Mouse (Mus musculus): Measurements from ENCODE around the gene Gm14137.

- TF ChIP-seq CTCF (IDR thresholded peaks at IDR 0.05; ENCODE audit: control insufficient read depth, insufficient read depth, insufficient replicate concordance, low read depth, low read length) (no peak), POLR2A (IDR thresholded peaks at IDR 0.05; ENCODE audit: control insufficient read depth, low read depth, low read length) (no peak)
Measured at GRCm38 (mm10) chr2:119157836-119158235, 16.5 kb upstream of the Gm14137 start.
